Mouse (Mus musculus): ENCODE results near the gene Ucp3. TPM values are rescaled to one million over a fixed set of nuclear protein-coding genes. Genes with fewer than 3 reads are reported as not detected.

Ucp3 gene
- total and polyA plus RNA-seq, 3 experiments: 33.7 to 39.4 (median 39.0) TPM

- H3K27ac ChIP-seq: no peak overlapping the region
- H3K4me1 ChIP-seq (ENCODE audit: control insufficient read depth, insufficient read depth, low read length): peaks cover 14% of the 10 kb centered on the region
- DNase-seq: no peak
- H3K4me3 ChIP-seq: no peak overlapping the region
- H3K27me3 ChIP-seq (ENCODE audit: control insufficient read depth, insufficient read depth, low read length): no peaks in the 10 kb centered on the region
- intact Hi-C loops (cut with DNase I): no loop called here
- TF ChIP-seq POLR2A (IDR thresholded peaks at IDR 0.05; ENCODE audit: insufficient read depth, low read depth, low read length): no peak
- TF ChIP-seq CTCF (IDR thresholded peaks at IDR 0.05): no peak
- no peaks in the 10 kb centered on the region for H3K79me2 ChIP-seq (replicated peaks; ENCODE audit: control insufficient read depth, insufficient read depth, low read length)
- 0 out of 2 replicates have a peak, but pooled peaks cover 2% of the 10 kb centered on the region for H3K36me3 ChIP-seq (ENCODE audit: control insufficient read depth, insufficient read depth, low read length)
- no peak overlapping the region for H3K9ac ChIP-seq (ENCODE audit: low read depth, low read length)
- 93% methylated on average over 13 of the region's 13 CpGs for WGBS
Measured at GRCm38 (mm10) chr7:100497982-100498381, 25.2 kb downstream of the Ucp3 start.

- intact Hi-C loops (cut with DNase I): no loop called here
- DNase-seq: no peak
Measured at GRCm38 (mm10) chr7:100499465-100499864, 26.7 kb downstream of the Ucp3 start.

GRCm38 (mm10) chr7:100500276-100500977, 27.6 kb downstream of the Ucp3 start:
- TF ChIP-seq CTCF (IDR thresholded peaks at IDR 0.05) (no peak), POLR2A (IDR thresholded peaks at IDR 0.05; ENCODE audit: insufficient read depth, low read depth, low read length) (peak; percentile 10; the same call in 1 of the 2 replicates)
- Histone ChIP-seq H3K36me3 (ENCODE audit: control insufficient read depth, insufficient read depth, low read length) (0 out of 2 replicates have a peak, but pooled peaks cover 2% of the 10 kb centered on the region), H3K4me3 (no peak overlapping the region), H3K9ac (ENCODE audit: low read depth, low read length) (no peak overlapping the region), H3K79me2 (replicated peaks; ENCODE audit: control insufficient read depth, insufficient read depth, low read length) (no peaks in the 10 kb centered on the region), H3K4me1 (ENCODE audit: control insufficient read depth, insufficient read depth, low read length) (peaks cover 6% of the 10 kb centered on the region), H3K27me3 (ENCODE audit: control insufficient read depth, insufficient read depth, low read length) (no peaks in the 10 kb centered on the region), H3K27ac (no peak overlapping the region)
- peak in 1 of 2 experiments; percentile 44 for DNase-seq
- intact Hi-C loops (cut with DNase I): loop anchor here (2.0 kb wide), 1 partner anchor 72 kb away; no protein-coding TSS in a partner anchor
- WGBS: 53% methylated on average over 16 of the region's 16 CpGs

More at GRCm38 (mm10) chr7:100499465-100499864, 26.7 kb downstream of the Ucp3 start:
- Histone ChIP-seq H3K4me1 (ENCODE audit: control insufficient read depth, insufficient read depth, low read length) (peaks cover 14% of the 10 kb centered on the region), H3K9ac (ENCODE audit: low read depth, low read length) (no peak overlapping the region), H3K27ac (no peak overlapping the region), H3K27me3 (ENCODE audit: control insufficient read depth, insufficient read depth, low read length) (no peaks in the 10 kb centered on the region), H3K36me3 (ENCODE audit: control insufficient read depth, insufficient read depth, low read length) (0 out of 2 replicates have a peak, but pooled peaks cover 2% of the 10 kb centered on the region), H3K79me2 (replicated peaks; ENCODE audit: control insufficient read depth, insufficient read depth, low read length) (no peaks in the 10 kb centered on the region), H3K4me3 (no peak overlapping the region)
- TF ChIP-seq POLR2A (IDR thresholded peaks at IDR 0.05; ENCODE audit: insufficient read depth, low read depth, low read length) (no peak), EP300 (IDR thresholded peaks at IDR 0.05; ENCODE audit: insufficient read depth, low read depth, low read length) (no peak), CTCF (IDR thresholded peaks at IDR 0.05) (no peak)

- WGBS: 65% methylated on average over 6 of the region's 6 CpGs
- no peak overlapping the region for H3K9ac ChIP-seq (ENCODE audit: low read depth, low read length)
- no peak for DNase-seq
- intact Hi-C loops (cut with DNase I): loop anchor here (2.0 kb wide), 1 partner anchor 72 kb away; no protein-coding TSS in a partner anchor
- peaks cover 2% of the 10 kb centered on the region; the same call in 1 of the 2 replicates for H3K4me1 ChIP-seq (ENCODE audit: control insufficient read depth, insufficient read depth, low read length)
- no peak overlapping the region for H3K27ac ChIP-seq
- no peak overlapping the region for H3K4me3 ChIP-seq
- no peaks in the 10 kb centered on the region for H3K27me3 ChIP-seq (ENCODE audit: control insufficient read depth, insufficient read depth, low read length)
- H3K36me3 ChIP-seq (ENCODE audit: control insufficient read depth, insufficient read depth, low read length): no peaks in the 10 kb centered on the region
- peak; percentile 23; the same call in 1 of the 2 replicates for TF ChIP-seq POLR2A (IDR thresholded peaks at IDR 0.05; ENCODE audit: insufficient read depth, low read depth, low read length)
- 0 out of 2 replicates have a peak, but pooled peaks have one; percentile 15 for TF ChIP-seq EP300 (IDR thresholded peaks at IDR 0.05; ENCODE audit: insufficient read depth, low read depth, low read length)
- no peak for TF ChIP-seq CTCF (IDR thresholded peaks at IDR 0.05)
- H3K79me2 ChIP-seq (replicated peaks; ENCODE audit: control insufficient read depth, insufficient read depth, low read length): no peaks in the 10 kb centered on the region
Measured at GRCm38 (mm10) chr7:100501027-100501843, 28.4 kb downstream of the Ucp3 start.

- no peak for DNase-seq
- intact Hi-C loops (cut with DNase I): loop anchor here (2.0 kb wide), 1 partner anchor 73 kb away; no protein-coding TSS in a partner anchor
Measured at GRCm38 (mm10) chr7:100501844-100502373, 29.1 kb downstream of the Ucp3 start.

More at GRCm38 (mm10) chr7:100501844-100502373, 29.1 kb downstream of the Ucp3 start:
- Histone ChIP-seq H3K4me1 (ENCODE audit: control insufficient read depth, insufficient read depth, low read length) (peaks cover 2% of the 10 kb centered on the region; the same call in 1 of the 2 replicates), H3K4me3 (no peak overlapping the region), H3K27ac (no peak overlapping the region), H3K79me2 (replicated peaks; ENCODE audit: control insufficient read depth, insufficient read depth, low read length) (no peaks in the 10 kb centered on the region), H3K27me3 (ENCODE audit: control insufficient read depth, insufficient read depth, low read length) (no peaks in the 10 kb centered on the region), H3K9ac (ENCODE audit: low read depth, low read length) (no peak overlapping the region), H3K36me3 (ENCODE audit: control insufficient read depth, insufficient read depth, low read length) (no peaks in the 10 kb centered on the region)
- WGBS: 32% methylated on average over 2 of the region's 2 CpGs
- TF ChIP-seq POLR2A (IDR thresholded peaks at IDR 0.05; ENCODE audit: insufficient read depth, low read depth, low read length): no peak
